Mouse (Mus musculus) C2C12 (cell line): ENCODE measurements around the gene BC005624.

Source experiments
- CEBPB ChIP-seq: IDR thresholded peaks from one replicate; pipeline ENCODE4 v1.6.1; 2011; ENCODE audit warnings: low read depth, mild to moderate bottlenecking, control low read depth, moderate library complexity
- CTCF ChIP-seq: IDR thresholded peaks from one replicate; pipeline ENCODE4 v1.5.1; 2011; ENCODE audit not compliant: control insufficient read depth, insufficient read depth, insufficient read length
- FOSL1 ChIP-seq: IDR thresholded peaks from one replicate; pipeline ENCODE4 v1.8.0; 2011; ENCODE audit warnings: mild to moderate bottlenecking, low read length; ENCODE audit not compliant: poor library complexity, insufficient read depth, severe bottlenecking
- MAX ChIP-seq: IDR thresholded peaks from one replicate; pipeline ENCODE4 v1.6.1; 2011; ENCODE audit warnings: mild to moderate bottlenecking, control low read depth
- MYOD1 ChIP-seq: IDR thresholded peaks from one replicate; pipeline ENCODE4 v1.6.1; 2011; ENCODE audit warnings: low read depth; ENCODE audit not compliant: control insufficient read depth, insufficient read length
- MYOG ChIP-seq: IDR thresholded peaks from one replicate; pipeline ENCODE4 v1.6.1; 2011; ENCODE audit not compliant: control insufficient read depth, insufficient read length; ENCODE audit errors: extremely low read depth
- USF1 ChIP-seq: IDR thresholded peaks from one replicate; pipeline ENCODE4 v1.6.1; 2011; ENCODE audit warnings: low read depth, mild to moderate bottlenecking, control low read depth, moderate library complexity

GRCm38 (mm10) chr2:30994853-30995252, 12.9 kb upstream of the BC005624 start:
- no peak for TF ChIP-seq USF1
- no peak for TF ChIP-seq CTCF
- no peak for TF ChIP-seq MAX
- no peak for TF ChIP-seq CEBPB
- no peak for TF ChIP-seq MYOG
- no peak for TF ChIP-seq MYOD1
- no peak for TF ChIP-seq FOSL1
